Mouse (Mus musculus): ENCODE measurements around the gene Hsd17b13. TPM values are rescaled to one million over a fixed set of nuclear protein-coding genes. Genes with fewer than 3 reads are reported as not detected.

Hsd17b13 gene
- polyA plus RNA-seq, 1 experiment from 2014 or later = not detected

DNA sequence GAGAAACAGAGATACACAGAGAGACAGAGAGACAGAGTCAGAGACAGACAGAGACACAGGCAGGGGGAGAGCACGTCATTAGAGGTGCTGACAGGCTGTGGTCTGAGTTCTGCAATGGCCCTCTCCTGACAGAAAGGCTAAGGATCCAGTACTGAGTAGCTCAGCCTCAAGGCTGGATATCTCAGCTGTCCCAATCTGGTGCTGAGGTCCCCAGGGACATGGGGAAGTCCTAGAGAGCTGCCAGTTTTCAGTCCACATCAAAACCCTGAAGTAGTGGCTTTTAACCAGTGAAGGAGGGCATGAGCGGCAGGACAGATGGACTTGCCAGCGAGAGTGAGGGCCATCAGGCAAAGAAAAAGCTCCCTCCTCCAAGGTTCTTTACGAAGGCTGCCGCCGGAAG lies 54.1 kb downstream of the Hsd17b13 start:
- Histone ChIP-seq H3K4me1 (ENCODE audit: control insufficient read depth, insufficient read depth, low read length) (no peaks in the 10 kb centered on the region), H3K4me2 (ENCODE audit: low read length) (no peak overlapping the region), H3K9me3 (replicated peaks; ENCODE audit: control insufficient read depth, low read length, poor library complexity, severe bottlenecking) (no peaks in the 10 kb centered on the region), H3K4me3 (ENCODE audit: low read depth, low read length) (no peak overlapping the region), H3K27ac (ENCODE audit: low read length) (no peak overlapping the region), H3K36me3 (ENCODE audit: control insufficient read depth, insufficient read depth, low read length) (no peaks in the 10 kb centered on the region), H3K27me3 (ENCODE audit: control insufficient read depth, insufficient read depth, low read depth, low read length) (no peaks in the 10 kb centered on the region; the same call in 1 of the 2 replicates), H3K9ac (ENCODE audit: low read depth, low read length) (no peak overlapping the region)
- no peak for ATAC-seq
- 79% methylated on average over 6 of the region's 6 CpGs for WGBS

DNA sequence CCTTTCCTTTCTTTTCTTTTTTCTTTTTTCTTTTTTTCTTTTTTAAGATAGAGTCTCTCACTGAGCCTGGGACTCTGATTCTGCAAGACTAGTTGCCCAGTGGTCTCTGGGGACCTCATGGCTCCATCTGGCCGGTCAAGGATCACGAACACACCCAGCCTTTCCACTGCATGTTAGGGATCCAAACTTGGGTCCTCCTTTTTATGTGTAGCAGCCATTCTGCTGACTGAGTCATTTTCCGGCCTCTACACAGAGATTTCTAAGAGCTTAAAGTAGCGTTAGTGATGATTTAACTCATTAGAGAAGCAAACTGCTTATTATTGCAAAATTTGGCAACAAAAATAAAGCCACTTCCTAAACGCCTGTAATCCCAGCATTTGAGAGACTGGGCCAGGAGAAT lies 54.8 kb downstream of the Hsd17b13 start:
- H3K4me1 ChIP-seq (ENCODE audit: control insufficient read depth, insufficient read depth, low read length) = peaks cover 3% of the 10 kb centered on the region; the same call in 1 of the 2 replicates
- H3K4me3 ChIP-seq (ENCODE audit: low read depth, low read length) = no peak overlapping the region
- WGBS = 75% methylated on average over 5 of the region's 5 CpGs
- H3K27me3 ChIP-seq (ENCODE audit: control insufficient read depth, insufficient read depth, low read depth, low read length) = no peaks in the 10 kb centered on the region
- no peaks in the 10 kb centered on the region for H3K9me3 ChIP-seq (replicated peaks; ENCODE audit: control insufficient read depth, low read length, poor library complexity, severe bottlenecking)
- no peak overlapping the region for H3K27ac ChIP-seq (ENCODE audit: low read length)
- no peaks in the 10 kb centered on the region for H3K36me3 ChIP-seq (ENCODE audit: control insufficient read depth, insufficient read depth, low read length)
- H3K4me2 ChIP-seq (ENCODE audit: low read length) = no peak overlapping the region
- H3K9ac ChIP-seq (ENCODE audit: low read depth, low read length) = no peak overlapping the region
- ATAC-seq = no peak

DNA sequence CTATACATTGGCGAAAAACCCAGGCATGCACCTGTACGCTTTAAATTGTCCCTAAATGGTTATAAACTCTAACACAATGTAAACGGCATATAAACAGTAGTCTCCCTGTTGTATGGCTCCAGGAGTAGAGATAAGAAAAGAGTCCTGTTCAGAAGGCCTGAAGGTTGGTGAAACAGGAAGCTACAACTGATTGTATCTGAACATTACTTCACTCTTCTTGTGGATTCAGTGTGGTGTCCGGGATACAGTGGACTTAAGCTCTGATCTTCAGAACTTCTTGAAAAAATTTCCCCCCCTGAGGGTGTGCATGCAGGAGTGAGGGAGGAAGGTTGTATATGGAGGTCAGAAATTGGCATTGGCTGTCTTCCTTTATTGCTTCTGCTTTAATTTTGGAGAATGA lies 57.7 kb downstream of the Hsd17b13 start:
- H3K4me2 ChIP-seq (ENCODE audit: low read length) = no peak overlapping the region
- H3K4me3 ChIP-seq (ENCODE audit: low read depth, low read length) = no peak overlapping the region
- no peaks in the 10 kb centered on the region for H3K9me3 ChIP-seq (replicated peaks; ENCODE audit: control insufficient read depth, low read length, poor library complexity, severe bottlenecking)
- no peak for ATAC-seq
- H3K27ac ChIP-seq (ENCODE audit: low read length) = no peak overlapping the region
- no peaks in the 10 kb centered on the region for H3K27me3 ChIP-seq (ENCODE audit: control insufficient read depth, insufficient read depth, low read depth, low read length)
- 91% methylated on average over 4 of the region's 4 CpGs for WGBS
- H3K36me3 ChIP-seq (ENCODE audit: control insufficient read depth, insufficient read depth, low read length) = no peaks in the 10 kb centered on the region
- H3K4me1 ChIP-seq (ENCODE audit: control insufficient read depth, insufficient read depth, low read length) = peaks cover 4% of the 10 kb centered on the region; the same call in 1 of the 2 replicates
- no peak overlapping the region for H3K9ac ChIP-seq (ENCODE audit: low read depth, low read length)

DNA sequence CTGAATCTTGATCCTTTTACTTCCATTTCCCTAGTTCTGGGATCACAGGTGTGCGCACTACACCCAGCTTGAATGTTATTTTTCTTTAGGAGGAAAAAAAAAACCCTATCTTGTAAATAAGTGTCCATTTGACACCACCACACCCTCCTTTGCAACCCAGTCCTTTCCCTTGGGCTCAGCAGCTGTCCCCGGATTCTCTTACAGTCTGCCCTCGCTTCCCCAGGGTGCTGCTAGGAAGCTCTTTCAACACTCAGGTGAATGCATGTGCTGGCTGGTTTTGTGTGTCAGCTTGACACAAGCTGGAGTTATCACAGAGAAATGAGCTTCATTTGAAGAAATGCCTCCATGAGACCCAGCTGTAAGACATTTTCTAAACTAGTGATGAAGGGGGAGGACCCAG lies 59.0 kb downstream of the Hsd17b13 start:
- no peak overlapping the region for H3K4me2 ChIP-seq (ENCODE audit: low read length)
- H3K4me3 ChIP-seq (ENCODE audit: low read depth, low read length) = no peak overlapping the region
- no peak overlapping the region for H3K27ac ChIP-seq (ENCODE audit: low read length)
- no peak overlapping the region for H3K9ac ChIP-seq (ENCODE audit: low read depth, low read length)
- no peaks in the 10 kb centered on the region for H3K27me3 ChIP-seq (ENCODE audit: control insufficient read depth, insufficient read depth, low read depth, low read length)
- no peaks in the 10 kb centered on the region for H3K9me3 ChIP-seq (replicated peaks; ENCODE audit: control insufficient read depth, low read length, poor library complexity, severe bottlenecking)
- H3K36me3 ChIP-seq (ENCODE audit: control insufficient read depth, insufficient read depth, low read length) = no peaks in the 10 kb centered on the region
- H3K4me1 ChIP-seq (ENCODE audit: control insufficient read depth, insufficient read depth, low read length) = peaks cover 4% of the 10 kb centered on the region; the same call in 1 of the 2 replicates
- ATAC-seq = no peak
- WGBS = 79% methylated on average over 3 of the region's 3 CpGs

DNA sequence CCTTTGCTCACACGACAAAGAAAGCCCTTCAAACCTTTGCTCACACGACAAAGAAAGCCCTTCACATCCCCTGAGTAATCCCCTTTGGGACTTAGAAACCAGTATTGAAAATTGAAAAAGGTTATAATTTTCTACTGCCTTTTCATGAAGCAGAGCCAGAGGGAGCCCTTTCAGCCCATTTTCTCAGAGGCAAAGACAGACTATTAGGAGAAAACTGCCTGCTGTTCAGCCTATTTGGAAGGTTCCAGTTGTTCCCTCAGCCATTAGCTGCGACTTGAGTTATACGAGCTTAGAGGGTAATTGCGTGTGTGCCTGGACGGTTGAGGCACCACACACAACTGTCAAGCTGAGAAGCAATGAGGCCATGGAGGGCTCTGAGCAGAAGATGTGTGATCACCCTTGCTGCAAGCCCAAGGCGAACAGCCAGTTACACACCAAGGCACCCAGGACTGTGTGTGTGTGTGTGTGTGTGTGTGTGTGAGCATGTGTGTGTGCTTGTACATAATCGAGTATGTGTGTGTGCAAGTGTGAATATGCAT lies 59.8 kb downstream of the Hsd17b13 start:
- Histone ChIP-seq H3K4me2 (ENCODE audit: low read length) (no peak overlapping the region), H3K4me3 (ENCODE audit: low read depth, low read length) (no peak overlapping the region), H3K36me3 (ENCODE audit: control insufficient read depth, insufficient read depth, low read length) (no peaks in the 10 kb centered on the region), H3K27me3 (ENCODE audit: control insufficient read depth, insufficient read depth, low read depth, low read length) (no peaks in the 10 kb centered on the region), H3K9me3 (replicated peaks; ENCODE audit: control insufficient read depth, low read length, poor library complexity, severe bottlenecking) (no peaks in the 10 kb centered on the region), H3K27ac (ENCODE audit: low read length) (0 out of 2 replicates have a peak overlapping the region, but pooled peaks have one; percentile 28), H3K4me1 (ENCODE audit: control insufficient read depth, insufficient read depth, low read length) (peaks cover 4% of the 10 kb centered on the region; the same call in 1 of the 2 replicates), H3K9ac (ENCODE audit: low read depth, low read length) (no peak overlapping the region)
- ATAC-seq = peak; percentile 60
- WGBS = 45% methylated on average over 8 of the region's 8 CpGs

DNA sequence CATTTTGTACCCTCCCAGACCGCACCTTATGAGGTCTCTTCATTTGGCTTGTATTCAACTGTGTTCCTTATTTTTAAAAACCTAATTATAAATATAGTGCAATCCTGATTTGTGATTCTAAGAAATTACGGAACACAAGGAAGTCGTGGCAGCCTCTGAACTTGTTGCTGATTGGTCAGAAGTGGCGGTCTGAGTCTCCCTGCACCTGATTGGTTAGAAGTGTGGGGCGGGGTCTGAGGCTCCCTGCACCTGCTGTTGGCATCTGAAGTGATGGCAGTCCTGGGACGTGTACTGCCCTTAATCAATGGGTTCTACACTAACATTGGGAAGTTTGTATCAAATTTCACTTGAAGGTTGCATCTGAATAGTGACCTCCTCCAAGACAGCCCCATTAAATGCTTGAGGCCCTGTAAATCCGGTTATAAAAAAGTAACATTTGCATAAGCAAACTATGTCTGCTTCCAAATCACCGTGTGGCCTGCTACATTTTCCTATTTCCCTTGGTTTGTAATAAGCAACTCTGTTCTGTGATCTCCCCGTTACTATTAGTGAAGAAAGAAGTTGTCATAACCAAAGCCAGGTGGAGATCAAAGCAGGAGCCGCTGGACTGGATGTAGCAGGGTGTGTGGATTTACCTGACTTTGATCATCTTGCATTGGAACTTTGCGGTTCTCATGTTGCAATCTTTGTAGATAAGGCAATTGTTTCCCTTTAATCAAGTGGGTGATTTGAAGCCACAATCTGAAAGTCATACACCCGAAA lies 60.4 kb downstream of the Hsd17b13 start:
- 58% methylated on average over 12 of the region's 12 CpGs for WGBS

DNA sequence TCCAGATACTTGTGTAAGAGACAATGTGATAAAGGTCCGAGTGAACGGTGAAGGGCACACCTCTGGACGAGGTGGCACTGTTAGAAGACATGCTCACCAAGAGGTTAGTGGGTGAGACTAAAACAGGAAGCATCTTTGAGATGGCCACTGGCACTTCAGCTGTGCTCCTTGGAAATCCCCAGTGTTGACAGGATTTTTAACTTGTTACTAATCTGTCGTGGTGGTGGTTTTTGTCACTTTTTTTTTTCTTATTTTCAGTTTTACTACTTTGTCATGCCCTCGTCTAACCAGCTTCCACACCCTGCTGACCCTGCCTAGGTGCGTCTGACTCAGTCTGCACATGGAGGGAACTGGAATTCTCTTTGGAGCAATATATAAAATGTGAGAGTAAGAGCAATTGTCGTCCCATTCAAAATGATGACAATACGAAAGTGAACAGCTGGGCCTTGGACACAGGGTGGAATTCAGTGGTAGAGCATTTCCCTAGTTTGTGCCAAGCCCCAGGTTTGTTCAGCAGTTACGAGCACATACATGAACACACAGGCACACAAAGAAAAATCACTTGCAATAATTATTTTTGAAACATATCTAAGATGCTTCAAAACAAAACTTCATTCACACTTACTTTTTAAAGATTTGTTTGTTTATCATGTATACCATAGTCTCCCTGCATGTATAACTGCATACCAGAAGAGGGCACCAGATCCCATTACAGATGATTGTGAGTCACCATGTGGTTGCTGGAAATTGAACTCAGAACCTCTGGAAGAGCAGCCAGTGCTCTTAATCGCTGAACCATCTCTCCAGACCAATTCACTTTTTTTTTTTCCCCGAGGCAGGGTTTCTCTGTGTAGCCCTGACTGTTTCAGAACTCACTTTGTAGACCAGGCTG lies 62.6 kb downstream of the Hsd17b13 start:
- WGBS = 76% methylated on average over 11 of the region's 11 CpGs
- H3K27me3 ChIP-seq (ENCODE audit: control insufficient read depth, insufficient read depth, low read depth, low read length) = no peaks in the 10 kb centered on the region
- ATAC-seq = no peak

More for the DNA sequence above, 60.4 kb downstream of the Hsd17b13 start:
- no peak; the same call in 1 of the 2 replicates for ATAC-seq
- no peak overlapping the region for H3K9ac ChIP-seq (ENCODE audit: low read depth, low read length)
- H3K4me2 ChIP-seq (ENCODE audit: low read length) = no peak overlapping the region
- no peak overlapping the region for H3K27ac ChIP-seq (ENCODE audit: low read length)
- no peaks in the 10 kb centered on the region for H3K9me3 ChIP-seq (replicated peaks; ENCODE audit: control insufficient read depth, low read length, poor library complexity, severe bottlenecking)
- no peaks in the 10 kb centered on the region for H3K27me3 ChIP-seq (ENCODE audit: control insufficient read depth, insufficient read depth, low read depth, low read length)
- no peak overlapping the region for H3K4me3 ChIP-seq (ENCODE audit: low read depth, low read length)
- H3K4me1 ChIP-seq (ENCODE audit: control insufficient read depth, insufficient read depth, low read length) = peaks cover 4% of the 10 kb centered on the region; the same call in 1 of the 2 replicates
- no peaks in the 10 kb centered on the region for H3K36me3 ChIP-seq (ENCODE audit: control insufficient read depth, insufficient read depth, low read length)

DNA sequence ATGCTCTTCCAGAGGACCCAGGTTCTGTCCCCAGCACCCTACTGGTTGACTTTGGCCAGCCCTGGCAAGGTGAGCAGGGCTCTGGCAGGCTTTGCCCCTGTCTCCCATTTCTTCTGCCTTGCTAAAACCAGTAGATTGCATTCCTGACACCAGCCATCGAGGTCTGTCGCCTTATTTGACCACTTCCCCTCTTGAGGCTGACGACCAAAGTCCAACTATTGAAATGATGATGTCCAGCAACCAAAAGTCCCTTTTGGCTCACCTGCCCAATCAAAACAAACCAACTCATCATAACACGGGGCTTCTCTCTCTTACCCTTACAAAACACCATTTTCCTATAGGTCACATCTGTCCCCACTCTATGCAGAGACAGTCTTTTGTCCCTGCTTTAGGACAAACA lies 64.1 kb downstream of the Hsd17b13 start:
- Histone ChIP-seq H3K4me3 (ENCODE audit: low read depth, low read length) (no peak overlapping the region), H3K27me3 (ENCODE audit: control insufficient read depth, insufficient read depth, low read depth, low read length) (no peaks in the 10 kb centered on the region), H3K9ac (ENCODE audit: low read depth, low read length) (no peak overlapping the region), H3K4me1 (ENCODE audit: control insufficient read depth, insufficient read depth, low read length) (peaks cover 15% of the 10 kb centered on the region), H3K9me3 (replicated peaks; ENCODE audit: control insufficient read depth, low read length, poor library complexity, severe bottlenecking) (no peaks in the 10 kb centered on the region), H3K27ac (ENCODE audit: low read length) (no peak overlapping the region), H3K36me3 (ENCODE audit: control insufficient read depth, insufficient read depth, low read length) (no peaks in the 10 kb centered on the region), H3K4me2 (ENCODE audit: low read length) (no peak overlapping the region)
- 72% methylated on average over 4 of the region's 4 CpGs for WGBS
- ATAC-seq = no peak

More for the DNA sequence above, 62.6 kb downstream of the Hsd17b13 start:
- H3K27ac ChIP-seq (ENCODE audit: low read length) = no peak overlapping the region
- no peaks in the 10 kb centered on the region for H3K36me3 ChIP-seq (ENCODE audit: control insufficient read depth, insufficient read depth, low read length)
- H3K4me2 ChIP-seq (ENCODE audit: low read length) = no peak overlapping the region
- H3K4me1 ChIP-seq (ENCODE audit: control insufficient read depth, insufficient read depth, low read length) = peaks cover 14% of the 10 kb centered on the region
- H3K9ac ChIP-seq (ENCODE audit: low read depth, low read length) = no peak overlapping the region
- no peaks in the 10 kb centered on the region for H3K9me3 ChIP-seq (replicated peaks; ENCODE audit: control insufficient read depth, low read length, poor library complexity, severe bottlenecking)
- H3K4me3 ChIP-seq (ENCODE audit: low read depth, low read length) = no peak overlapping the region

All from midbrain, embryonic 16.5 days (tissue).